In the genomic region with DNA sequence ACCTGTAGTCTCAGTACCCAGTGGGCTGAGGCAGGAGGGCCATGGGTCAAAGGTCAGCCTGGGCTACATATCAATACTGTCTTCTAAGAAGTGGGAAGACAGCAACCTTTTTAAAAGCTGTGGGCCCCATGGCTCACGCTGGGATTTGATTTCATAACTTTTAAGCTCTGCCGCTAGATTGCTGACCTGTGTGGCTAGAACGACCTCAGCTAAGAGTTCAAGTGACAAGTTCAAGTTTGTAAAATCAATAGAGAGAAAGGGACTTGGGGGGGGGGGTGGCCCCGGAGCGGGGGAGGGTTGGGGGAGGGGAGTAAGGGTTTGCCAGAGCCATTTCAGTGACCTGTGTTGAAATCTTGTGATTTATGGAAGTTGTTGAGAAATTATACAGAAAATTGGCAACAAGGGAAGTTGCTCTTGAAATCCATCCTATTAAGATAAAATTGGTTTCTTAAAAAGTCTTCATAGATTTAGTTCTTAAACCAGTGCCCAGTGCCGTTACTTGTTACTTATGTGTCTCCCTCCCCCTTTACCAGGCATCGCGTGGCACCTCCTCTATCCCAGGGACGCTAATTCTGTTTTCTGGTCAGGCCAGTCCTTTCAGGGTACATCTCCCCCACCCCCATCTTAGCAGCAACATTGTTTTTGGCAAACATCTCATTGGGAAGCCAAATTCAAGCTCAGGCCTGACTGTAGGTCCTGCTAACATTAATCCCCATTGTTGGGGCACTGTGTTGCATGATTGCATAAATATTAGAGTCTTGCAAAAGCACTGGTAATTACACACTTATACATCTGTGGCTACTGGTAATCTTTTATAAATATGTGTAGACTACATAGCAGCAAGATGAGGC, we compare ENCODE assay signal across 18 mouse cellular contexts.
DNase-seq lines count a peak whose midpoint lies in the region; ATAC-seq lines count a peak whose summit lies in the region.
"Had no signal": no experiment of that assay in that cellular context is flagged by ENCODE, and none has a peak within 500 bp of the region (broad histone marks: within the 10 kb centered on the region; RNA-seq: fewer than 3 reads in every experiment).

No protein-coding gene starts in this region.

- no peak for ATAC-seq in kidney, embryonic 14.5 days (ENCODE audit: low FRiP score, low TSS enrichment)
- no peak for ATAC-seq in liver, embryonic 16.5 days (ENCODE audit: low read depth)
- ATAC-seq in megakaryocyte, adult 5-6 weeks (ENCODE audit: poor library complexity, severe bottlenecking), result peak; percentile 52
- ATAC-seq: forebrain, embryonic 14.5 days; inflammation-experienced regulatory T-cells, adult 6 months; midbrain, embryonic 15.5 days had no signal

- no peaks in the 10 kb centered on the region for H3K27me3 ChIP-seq in kidney, embryonic 14.5 days (ENCODE audit: control insufficient read depth, insufficient read depth, low read length)
- H3K27me3 ChIP-seq in liver, embryonic 16.5 days (ENCODE audit: control insufficient read depth, insufficient read depth, low read depth, low read length), result no peaks in the 10 kb centered on the region
- H3K27me3 ChIP-seq: embryonic facial prominence, embryonic 13.5 days; liver, embryonic 13.5 days; midbrain, embryonic 15.5 days had no signal

- no peaks in the 10 kb centered on the region for H3K36me3 ChIP-seq in kidney, embryonic 14.5 days (ENCODE audit: control insufficient read depth, insufficient read depth, low read length)
- H3K36me3 ChIP-seq in liver, embryonic 16.5 days (ENCODE audit: control insufficient read depth, insufficient read depth), result no peaks in the 10 kb centered on the region
- H3K36me3 ChIP-seq: embryonic facial prominence, embryonic 13.5 days; liver, embryonic 13.5 days; midbrain, embryonic 15.5 days; neural tube, embryonic 13.5 days had no signal

- no peaks in the 10 kb centered on the region for H3K9me3 ChIP-seq in kidney, embryonic 14.5 days (ENCODE audit: control insufficient read depth, low read length)
- H3K9me3 ChIP-seq in liver, embryonic 16.5 days (replicated peaks; ENCODE audit: control insufficient read depth, low read length), result no peaks in the 10 kb centered on the region
- H3K9me3 ChIP-seq: embryonic facial prominence, embryonic 13.5 days; liver, embryonic 13.5 days; midbrain, embryonic 15.5 days; neural tube, embryonic 13.5 days had no signal

- H3K4me1 ChIP-seq in kidney, embryonic 14.5 days (ENCODE audit: control insufficient read depth, insufficient read depth, low read length), result no peaks in the 10 kb centered on the region
- H3K4me1 ChIP-seq in liver, embryonic 16.5 days (ENCODE audit: control insufficient read depth, low read depth, low read length), result peaks cover 16% of the 10 kb centered on the region
- H3K4me1 ChIP-seq: midbrain, embryonic 15.5 days; neural tube, embryonic 13.5 days had no signal

- H3K27ac ChIP-seq in kidney, embryonic 14.5 days (ENCODE audit: low read depth, low read length), result no peak overlapping the region
- H3K27ac ChIP-seq in liver, embryonic 16.5 days (ENCODE audit: low read length), result no peak overlapping the region
- H3K27ac ChIP-seq: embryonic facial prominence, embryonic 13.5 days; midbrain, embryonic 15.5 days; neural tube, embryonic 13.5 days had no signal

- H3K4me3 ChIP-seq in kidney, embryonic 14.5 days (ENCODE audit: low read length), result no peak overlapping the region
- no peak overlapping the region for H3K4me3 ChIP-seq in liver, embryonic 16.5 days (ENCODE audit: low read depth, low read length)
- H3K4me3 ChIP-seq: embryonic facial prominence, embryonic 13.5 days; liver, embryonic 13.5 days; midbrain, embryonic 15.5 days; neural tube, embryonic 13.5 days had no signal

- H3K4me2 ChIP-seq in kidney, embryonic 14.5 days (replicated peaks; ENCODE audit: low read depth, low read length), result no peak overlapping the region
- 0 out of 2 replicates have a peak overlapping the region, but pooled peaks have one; percentile 7 for H3K4me2 ChIP-seq in liver, embryonic 16.5 days (ENCODE audit: low read depth, low read length)
- H3K4me2 ChIP-seq: embryonic facial prominence, embryonic 13.5 days; liver, embryonic 13.5 days; midbrain, embryonic 15.5 days; neural tube, embryonic 13.5 days had no signal

- DNase-seq in adrenal gland, adult 2 months, result peak; percentile 56
- no peak for DNase-seq in adrenal gland, postnatal 4 days (ENCODE audit: low spot score in 2 of 2)
- peak; percentile 34 to 47 for DNase-seq in kidney, postnatal 25 days
- no peak for DNase-seq in ovary, postnatal 10 days (ENCODE audit: low spot score)
- no peak for DNase-seq in cerebellum, adult 9-11 months
- DNase-seq: cerebellum, postnatal 14 days; gastrocnemius, postnatal 14 days; liver, embryonic 13.5 days; right cerebral cortex, adult 18-20 months; thymus, adult 2 months had no signal

- WGBS in kidney, embryonic 14.5 days, result 59% methylated on average over 9 of the region's 9 CpGs
- 64% methylated on average over 9 of the region's 9 CpGs for WGBS in liver, embryonic 16.5 days (ENCODE audit: insufficient replicate concordance)

- no peak overlapping the region for H3K9ac ChIP-seq in kidney, embryonic 14.5 days (ENCODE audit: low read depth, low read length)
- no peak overlapping the region for H3K9ac ChIP-seq in liver, embryonic 16.5 days (ENCODE audit: low read depth, low read length)
- H3K9ac ChIP-seq: embryonic facial prominence, embryonic 13.5 days; liver, embryonic 13.5 days; midbrain, embryonic 15.5 days; neural tube, embryonic 13.5 days had no signal

Comparison
In these comparisons a context has a peak if more than half of its experiments do, and no peak if none do; other contexts are left out.
1. DNase-seq: peak in adrenal gland, adult 2 months (single experiment) and kidney, postnatal 25 days (2 of 2); none in adrenal gland, postnatal 4 days (0 of 2), ovary, postnatal 10 days (single experiment) and cerebellum, adult 9-11 months (single experiment).